Mouse (Mus musculus) cortical plate, adult 2 months (tissue): ENCODE results near the gene Fuca1.

Experiments used
- CTCF ChIP-seq: fragments of 200-500 bp; IDR thresholded peaks from 2 replicates; pipeline ENCODE4 v1.5.1; 2011; ENCODE audit warnings: mild to moderate bottlenecking, control low read depth, low read length; ENCODE audit not compliant: insufficient read depth; ENCODE audit errors: extremely low read depth
- POLR2A ChIP-seq: fragments of 200-500 bp; IDR thresholded peaks from 2 replicates; pipeline ENCODE4 v1.6.1; 2011; ENCODE audit warnings: mild to moderate bottlenecking, low read length, control low read depth; ENCODE audit not compliant: insufficient read depth; ENCODE audit errors: extremely low read depth

- TF ChIP-seq POLR2A = no peak
- no peak for TF ChIP-seq CTCF
Observed at GRCm38 (mm10) chr4:135943389-135943788, 22.9 kb downstream of the Fuca1 start.
